Mouse (Mus musculus): ENCODE measurements around the gene Immp2l.

The Immp2l gene

GRCm38 (mm10) chr12:41192829-41193228, 168.9 kb downstream of the Immp2l start:
- DNase-seq = no peak

- no peak for DNase-seq
These were observed 172.5 kb downstream of the Immp2l start for GRCm38 (mm10) chr12:41196374-41196773.

GRCm38 (mm10) chr12:41215186-41215585, 191.3 kb downstream of the Immp2l start:
- no peak for DNase-seq

GRCm38 (mm10) chr12:41221893-41222292, 198.0 kb downstream of the Immp2l start:
- no peak for DNase-seq

GRCm38 (mm10) chr12:41223686-41224085, 199.8 kb downstream of the Immp2l start:
- no peak for DNase-seq

- DNase-seq = no peak
These were observed 200.6 kb downstream of the Immp2l start for GRCm38 (mm10) chr12:41224538-41224937.

GRCm38 (mm10) chr12:41231966-41232365, 208.1 kb downstream of the Immp2l start:
- no peak for DNase-seq

- DNase-seq = no peak
These were observed 214.0 kb downstream of the Immp2l start for GRCm38 (mm10) chr12:41237880-41238279.

- DNase-seq = no peak
These were observed 217.3 kb downstream of the Immp2l start for GRCm38 (mm10) chr12:41241221-41241620.

- DNase-seq = no peak
These were observed 224.4 kb downstream of the Immp2l start for GRCm38 (mm10) chr12:41248254-41248653.

GRCm38 (mm10) chr12:41250123-41250522, 226.2 kb downstream of the Immp2l start:
- DNase-seq = no peak

GRCm38 (mm10) chr12:41257905-41258304, 234.0 kb downstream of the Immp2l start:
- DNase-seq = no peak

GRCm38 (mm10) chr12:41259608-41260007, 235.7 kb downstream of the Immp2l start:
- DNase-seq = no peak

GRCm38 (mm10) chr12:41274136-41274535, 250.2 kb downstream of the Immp2l start:
- DNase-seq = no peak

- no peak for DNase-seq
These were observed 251.5 kb downstream of the Immp2l start for GRCm38 (mm10) chr12:41275361-41275760.

- no peak for DNase-seq
These were observed 254.0 kb downstream of the Immp2l start for GRCm38 (mm10) chr12:41277896-41278295.

- DNase-seq = no peak
These were observed 265.2 kb downstream of the Immp2l start for GRCm38 (mm10) chr12:41289047-41289446.

- DNase-seq = no peak
These were observed 283.1 kb downstream of the Immp2l start for GRCm38 (mm10) chr12:41307015-41307414.

GRCm38 (mm10) chr12:41308726-41309680, 285.1 kb downstream of the Immp2l start:
- no peak for DNase-seq

GRCm38 (mm10) chr12:41313391-41313790, 289.5 kb downstream of the Immp2l start:
- DNase-seq = no peak

- DNase-seq = no peak
These were observed 291.0 kb downstream of the Immp2l start for GRCm38 (mm10) chr12:41314811-41315461.

GRCm38 (mm10) chr12:41315871-41316270, 292.0 kb downstream of the Immp2l start:
- no peak for DNase-seq

- DNase-seq = no peak
These were observed 292.5 kb downstream of the Immp2l start for GRCm38 (mm10) chr12:41316426-41316825.

GRCm38 (mm10) chr12:41317431-41317830, 293.5 kb downstream of the Immp2l start:
- DNase-seq = no peak
